ENCODE assay signal across 13 mouse cellular contexts in genomic region chr7:72569177-72569576, GRCm38 (mm10).
"Had no signal": no experiment of that assay in that cellular context is flagged by ENCODE, and none has a peak within 500 bp of the region (broad histone marks: within the 10 kb centered on the region; RNA-seq: fewer than 3 reads in every experiment).

No protein-coding gene starts in this region.

- H3K36me3 ChIP-seq: limb, embryonic 12.5 days; liver, embryonic 13.5 days; midbrain, embryonic 10.5 days; neural tube, embryonic 13.5 days had no signal

- H3K4me2 ChIP-seq: limb, embryonic 12.5 days; liver, embryonic 13.5 days; neural tube, embryonic 13.5 days had no signal

- ATAC-seq: intestine, postnatal 0 days; liver, postnatal 0 days had no signal

- H3K9ac ChIP-seq: limb, embryonic 12.5 days; liver, embryonic 13.5 days; liver, postnatal 0 days; neural tube, embryonic 13.5 days had no signal

- H3K9me3 ChIP-seq: limb, embryonic 12.5 days; liver, embryonic 13.5 days; midbrain, embryonic 10.5 days; neural tube, embryonic 13.5 days had no signal

- H3K4me3 ChIP-seq: limb, embryonic 12.5 days; liver, embryonic 13.5 days; midbrain, embryonic 10.5 days; neural tube, embryonic 13.5 days had no signal

- H3K4me1 ChIP-seq: limb, embryonic 12.5 days; liver, embryonic 13.5 days; midbrain, embryonic 10.5 days; neural tube, embryonic 13.5 days had no signal

- DNase-seq: kidney, postnatal 10 days; layer of hippocampus, postnatal 36 days; liver; liver, embryonic 13.5 days; liver, postnatal 0 days; lung, postnatal 36 days; midbrain, embryonic 14.5 days; thymus, postnatal 4 days had no signal

- H3K27me3 ChIP-seq: limb, embryonic 12.5 days; liver, embryonic 13.5 days; neural tube, embryonic 13.5 days had no signal

- H3K27ac ChIP-seq: limb, embryonic 12.5 days; liver, embryonic 13.5 days; midbrain, embryonic 10.5 days; neural tube, embryonic 13.5 days; stomach, postnatal 0 days had no signal
